Mouse (Mus musculus) CH12.LX (cell line): ENCODE results near the gene Polr2b.
A peak's percentile ranks its signal among the peaks of the same experiment; 100 is the strongest.

Experiments used
- CHD1 ChIP-seq: IDR thresholded peaks from 2 replicates; pipeline ENCODE4 v1.6.1; 2012; ENCODE audit warnings: low read depth, low read length, improper control_type of control experiment, inconsistent platforms
- CTCF ChIP-seq, 2 experiments: IDR thresholded peaks in 1 of 2; conservative IDR thresholded peaks in 1 of 2; 2 replicates each; pipeline ENCODE4 v1.5.1; 2011 to 2012; ENCODE audit warnings: low read depth in 2 of 2, low read length in 2 of 2, improper control_type of control experiment in 1 of 2, inconsistent platforms in 1 of 2, mild to moderate bottlenecking in 1 of 2, moderate library complexity in 1 of 2
- EP300 ChIP-seq: IDR thresholded peaks from 2 replicates; pipeline ENCODE4 v1.6.1; 2011; ENCODE audit warnings: low read length, improper control_type of control experiment
- MAFK ChIP-seq: IDR thresholded peaks from 2 replicates; pipeline ENCODE4 v1.6.1; 2011; ENCODE audit warnings: low read length, improper control_type of control experiment; ENCODE audit not compliant: insufficient replicate concordance
- MAZ ChIP-seq: IDR thresholded peaks from 2 replicates; pipeline ENCODE4 v1.6.1; 2012; ENCODE audit warnings: low read depth, mild to moderate bottlenecking, inconsistent platforms, low read length, improper control_type of control experiment, moderate library complexity
- MYC ChIP-seq: IDR thresholded peaks from 2 replicates; pipeline ENCODE4 v1.6.1; 2011; ENCODE audit warnings: low read depth, mild to moderate bottlenecking, improper control_type of control experiment, low read length
- NELFE ChIP-seq: IDR thresholded peaks from 2 replicates; pipeline ENCODE4 v1.6.1; 2011; ENCODE audit warnings: low read depth, low read length, improper control_type of control experiment
- POLR2A ChIP-seq: IDR thresholded peaks from 2 replicates; pipeline ENCODE4 v1.6.1; 2011; ENCODE audit warnings: low read depth, mild to moderate bottlenecking, improper control_type of control experiment, low read length
- POLR2AphosphoS2 ChIP-seq: IDR thresholded peaks from 2 replicates; pipeline ENCODE4 v1.6.1; 2011; ENCODE audit warnings: low read depth, low read length, improper control_type of control experiment
- TBP ChIP-seq: conservative IDR thresholded peaks from 2 replicates; pipeline ENCODE4 v1.6.1; 2011; ENCODE audit warnings: low read depth, low read length, improper control_type of control experiment
- UBTF ChIP-seq: IDR thresholded peaks from 2 replicates; pipeline ENCODE4 v1.6.1; 2012; ENCODE audit warnings: low read depth, mild to moderate bottlenecking, inconsistent platforms, low read length, improper control_type of control experiment, moderate library complexity
- USF1 ChIP-seq: IDR thresholded peaks from 2 replicates; pipeline ENCODE4 v1.6.1; 2014; ENCODE audit warnings: low read depth, mild to moderate bottlenecking, inconsistent platforms, low read length, improper control_type of control experiment
- ZNF384 ChIP-seq: IDR thresholded peaks from 2 replicates; pipeline ENCODE4 v1.6.1; 2012; ENCODE audit warnings: low read depth, low read length, improper control_type of control experiment, inconsistent platforms

- TF ChIP-seq UBTF (no peak), CTCF (conservative IDR thresholded peaks at IDR 0.05 in 1 of 2, IDR thresholded peaks at IDR 0.05 in 1 of 2; ENCODE audit: low read depth in 2 of 2, low read length in 2 of 2) (peak in 1 of 2 experiments; percentile 37; a peak in 2 of 4 replicates), NELFE (no peak), TBP (no peak), USF1 (no peak), CHD1 (no peak), EP300 (no peak), MYC (no peak), ZNF384 (0 out of 2 replicates have a peak, but pooled peaks have one; percentile 12), MAZ (no peak), POLR2AphosphoS2 (no peak), MAFK (no peak), POLR2A (no peak)
Measured at GRCm38 (mm10) chr5:77273151-77273550, 36.8 kb upstream of the Polr2b start.
